Mouse (Mus musculus): Measurements from ENCODE around the gene Tmem201.

GRCm38 (mm10) chr4:149774094-149774470 lies 36.2 kb upstream of the Tmem201 start, which contains the start of gene Slc25a33:
- TF ChIP-seq E2F4 (IDR thresholded peaks at IDR 0.05; ENCODE audit: insufficient replicate concordance, low read depth, low read length): no peak
- no peak for TF ChIP-seq MAFK (IDR thresholded peaks at IDR 0.05; ENCODE audit: insufficient replicate concordance, low read length)
- TF ChIP-seq MAX (IDR thresholded peaks at IDR 0.05; ENCODE audit: low read length): peak; percentile 68
- TF ChIP-seq ZC3H11A (IDR thresholded peaks at IDR 0.05; ENCODE audit: low read depth, low read length): no peak
- TF ChIP-seq USF1 (IDR thresholded peaks at IDR 0.05; ENCODE audit: low read depth, low read length): peak; percentile 94
- peak; percentile 52 for TF ChIP-seq MEF2A (IDR thresholded peaks at IDR 0.05; ENCODE audit: borderline replicate concordance, low read depth, low read length)
- no peak for TF ChIP-seq RCOR1 (conservative IDR thresholded peaks at IDR 0.05; ENCODE audit: low read depth, low read length)
